Mouse (Mus musculus): ENCODE data around the gene Adgrl3. TPM values are rescaled to one million over a fixed set of nuclear protein-coding genes. Genes with fewer than 3 reads are reported as not detected.

The Adgrl3 gene
- total and polyA plus RNA-seq, 2 experiments from 2014 or later = 1.7 to 7.3 TPM

DNA sequence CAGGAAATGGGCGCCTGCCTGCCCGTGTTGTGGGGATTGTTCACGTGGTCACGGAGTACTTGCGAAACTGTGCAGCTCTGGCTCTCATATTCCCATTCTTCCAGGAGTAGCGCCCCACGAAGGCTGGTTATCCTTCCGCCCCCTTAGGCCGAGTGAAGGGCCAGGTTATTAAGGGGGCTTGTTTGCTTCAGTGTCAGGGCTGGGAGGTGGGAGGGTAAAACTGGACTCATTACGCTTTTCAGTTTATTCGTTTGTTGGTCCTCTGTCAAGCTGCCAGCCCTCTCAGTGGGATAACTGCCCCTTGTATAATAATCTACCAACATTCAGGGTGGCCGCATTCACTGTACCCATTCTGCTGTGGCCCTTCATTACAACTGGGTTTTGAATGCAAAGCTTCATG lies 135.9 kb downstream of the Adgrl3 start:
- Histone ChIP-seq H3K4me3 (ENCODE audit: low read depth, low read length) (no peak overlapping the region), H3K9ac (replicated peaks; ENCODE audit: low read depth, low read length) (no peak overlapping the region), H3K4me1 (ENCODE audit: control insufficient read depth, insufficient read depth) (no peaks in the 10 kb centered on the region), H3K4me2 (ENCODE audit: low read depth, low read length) (no peak overlapping the region), H3K27me3 (ENCODE audit: control insufficient read depth, insufficient read depth, low read length) (no peaks in the 10 kb centered on the region), H3K36me3 (replicated peaks; ENCODE audit: control insufficient read depth, insufficient read depth, low read length) (no peaks in the 10 kb centered on the region), H3K27ac (ENCODE audit: low read depth) (no peak overlapping the region), H3K9me3 (replicated peaks; ENCODE audit: control insufficient read depth, low read length) (no peaks in the 10 kb centered on the region)
- WGBS = 78% methylated on average over 12 of the region's 12 CpGs
- TF ChIP-seq CTCF (IDR thresholded peaks at IDR 0.05; ENCODE audit: low read depth) (no peak), EP300 (IDR thresholded peaks at IDR 0.05; ENCODE audit: low read depth) (no peak)
- no peak for ATAC-seq (ENCODE audit: insufficient read depth, low read depth)
- DNase-seq (ENCODE audit: low spot score) = no peak

GRCm38 (mm10) chr5:81156281-81156680 lies 136.3 kb downstream of the Adgrl3 start:
- no peak overlapping the region for H3K27ac ChIP-seq (ENCODE audit: low read depth)
- TF ChIP-seq CTCF (IDR thresholded peaks at IDR 0.05; ENCODE audit: low read depth) (no peak), EP300 (IDR thresholded peaks at IDR 0.05; ENCODE audit: low read depth) (no peak)
- ATAC-seq (ENCODE audit: insufficient read depth, low read depth) = no peak
- H3K27me3 ChIP-seq (ENCODE audit: control insufficient read depth, insufficient read depth, low read length) = no peaks in the 10 kb centered on the region
- no peaks in the 10 kb centered on the region for H3K36me3 ChIP-seq (replicated peaks; ENCODE audit: control insufficient read depth, insufficient read depth, low read length)
- 41% methylated on average over 2 of the region's 2 CpGs for WGBS
- H3K9ac ChIP-seq (replicated peaks; ENCODE audit: low read depth, low read length) = no peak overlapping the region
- H3K4me3 ChIP-seq (ENCODE audit: low read depth, low read length) = no peak overlapping the region
- DNase-seq (ENCODE audit: low spot score) = no peak
- H3K4me1 ChIP-seq (ENCODE audit: control insufficient read depth, insufficient read depth) = no peaks in the 10 kb centered on the region
- H3K9me3 ChIP-seq (replicated peaks; ENCODE audit: control insufficient read depth, low read length) = no peaks in the 10 kb centered on the region
- H3K4me2 ChIP-seq (ENCODE audit: low read depth, low read length) = no peak overlapping the region

DNA sequence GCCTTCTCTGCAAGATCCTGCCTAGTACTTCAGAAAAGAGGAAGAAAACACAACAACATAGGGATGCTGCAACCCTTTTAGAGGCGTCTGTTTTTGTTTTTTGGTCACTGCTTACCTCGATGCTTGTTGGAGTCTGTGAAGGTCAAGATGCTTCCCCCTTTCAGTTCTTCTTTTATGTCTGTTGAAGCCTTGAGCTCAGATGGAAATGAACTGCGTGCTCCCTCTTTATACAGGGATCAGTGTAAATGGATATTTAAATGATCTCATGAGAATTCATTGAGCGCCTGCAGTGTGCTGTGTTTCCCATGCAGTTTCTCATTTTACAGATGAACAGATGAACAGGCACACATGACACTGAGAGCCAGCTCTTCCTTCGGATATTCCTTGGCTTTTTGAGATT lies 136.9 kb downstream of the Adgrl3 start:
- TF ChIP-seq CTCF (IDR thresholded peaks at IDR 0.05; ENCODE audit: low read depth) (no peak), EP300 (IDR thresholded peaks at IDR 0.05; ENCODE audit: low read depth) (no peak)
- WGBS = 60% methylated on average over 5 of the region's 5 CpGs

GRCm38 (mm10) chr5:81159013-81159412 lies 139.1 kb downstream of the Adgrl3 start:
- no peaks in the 10 kb centered on the region for H3K27me3 ChIP-seq (ENCODE audit: control insufficient read depth, insufficient read depth, low read length)
- WGBS = 85% methylated on average over 12 of the region's 12 CpGs
- H3K36me3 ChIP-seq (replicated peaks; ENCODE audit: control insufficient read depth, insufficient read depth, low read length) = no peaks in the 10 kb centered on the region
- no peak overlapping the region for H3K27ac ChIP-seq (ENCODE audit: low read depth)
- DNase-seq (ENCODE audit: low spot score) (no peak), ATAC-seq (ENCODE audit: insufficient read depth, low read depth) (no peak)
- no peak overlapping the region for H3K4me2 ChIP-seq (ENCODE audit: low read depth, low read length)
- no peak for TF ChIP-seq CTCF (IDR thresholded peaks at IDR 0.05; ENCODE audit: low read depth)
- TF ChIP-seq EP300 (IDR thresholded peaks at IDR 0.05; ENCODE audit: low read depth) = no peak
- H3K9me3 ChIP-seq (replicated peaks; ENCODE audit: control insufficient read depth, low read length) = no peaks in the 10 kb centered on the region
- no peak overlapping the region for H3K4me3 ChIP-seq (ENCODE audit: low read depth, low read length)
- no peaks in the 10 kb centered on the region for H3K4me1 ChIP-seq (ENCODE audit: control insufficient read depth, insufficient read depth)
- no peak overlapping the region for H3K9ac ChIP-seq (replicated peaks; ENCODE audit: low read depth, low read length)

More for the DNA sequence above, 136.9 kb downstream of the Adgrl3 start:
- H3K4me3 ChIP-seq (ENCODE audit: low read depth, low read length) = no peak overlapping the region
- H3K4me2 ChIP-seq (ENCODE audit: low read depth, low read length) = no peak overlapping the region
- no peaks in the 10 kb centered on the region for H3K4me1 ChIP-seq (ENCODE audit: control insufficient read depth, insufficient read depth)
- DNase-seq (ENCODE audit: low spot score) (no peak), ATAC-seq (ENCODE audit: insufficient read depth, low read depth) (no peak)
- no peaks in the 10 kb centered on the region for H3K27me3 ChIP-seq (ENCODE audit: control insufficient read depth, insufficient read depth, low read length)
- H3K36me3 ChIP-seq (replicated peaks; ENCODE audit: control insufficient read depth, insufficient read depth, low read length) = no peaks in the 10 kb centered on the region
- no peak overlapping the region for H3K9ac ChIP-seq (replicated peaks; ENCODE audit: low read depth, low read length)
- no peaks in the 10 kb centered on the region for H3K9me3 ChIP-seq (replicated peaks; ENCODE audit: control insufficient read depth, low read length)
- H3K27ac ChIP-seq (ENCODE audit: low read depth) = no peak overlapping the region

- Histone ChIP-seq H3K27me3 (ENCODE audit: control insufficient read depth, insufficient read depth, low read length) (no peaks in the 10 kb centered on the region), H3K9ac (replicated peaks; ENCODE audit: low read depth, low read length) (no peak overlapping the region), H3K9me3 (replicated peaks; ENCODE audit: control insufficient read depth, low read length) (no peaks in the 10 kb centered on the region), H3K4me2 (ENCODE audit: low read depth, low read length) (no peak overlapping the region), H3K4me3 (ENCODE audit: low read depth, low read length) (no peak overlapping the region), H3K36me3 (replicated peaks; ENCODE audit: control insufficient read depth, insufficient read depth, low read length) (no peaks in the 10 kb centered on the region), H3K4me1 (ENCODE audit: control insufficient read depth, insufficient read depth) (no peaks in the 10 kb centered on the region), H3K27ac (ENCODE audit: low read depth) (no peak overlapping the region)
- no peak for DNase-seq (ENCODE audit: low spot score)
- ATAC-seq (ENCODE audit: insufficient read depth, low read depth) = no peak
- TF ChIP-seq CTCF (IDR thresholded peaks at IDR 0.05; ENCODE audit: low read depth) = no peak
- no peak for TF ChIP-seq EP300 (IDR thresholded peaks at IDR 0.05; ENCODE audit: low read depth)
- WGBS = 78% methylated on average over 6 of the region's 6 CpGs
Measured at GRCm38 (mm10) chr5:81160431-81160830, 140.5 kb downstream of the Adgrl3 start.

GRCm38 (mm10) chr5:81188871-81189485 lies 169.0 kb downstream of the Adgrl3 start:
- WGBS = 51% methylated on average over 4 of the region's 4 CpGs
- no peaks in the 10 kb centered on the region for H3K36me3 ChIP-seq (replicated peaks; ENCODE audit: control insufficient read depth, insufficient read depth, low read length)
- H3K27me3 ChIP-seq (ENCODE audit: control insufficient read depth, insufficient read depth, low read length) = no peaks in the 10 kb centered on the region
- H3K9ac ChIP-seq (replicated peaks; ENCODE audit: low read depth, low read length) = no peak overlapping the region
- H3K9me3 ChIP-seq (replicated peaks; ENCODE audit: control insufficient read depth, low read length) = no peaks in the 10 kb centered on the region
- H3K27ac ChIP-seq (ENCODE audit: low read depth) = no peak overlapping the region
- H3K4me2 ChIP-seq (ENCODE audit: low read depth, low read length) = no peak overlapping the region
- H3K4me1 ChIP-seq (ENCODE audit: control insufficient read depth, insufficient read depth) = no peaks in the 10 kb centered on the region
- no peak for ATAC-seq (ENCODE audit: insufficient read depth, low read depth)
- no peak for DNase-seq (ENCODE audit: low spot score)
- no peak overlapping the region for H3K4me3 ChIP-seq (ENCODE audit: low read depth, low read length)
- TF ChIP-seq EP300 (IDR thresholded peaks at IDR 0.05; ENCODE audit: low read depth) = no peak
- no peak for TF ChIP-seq CTCF (IDR thresholded peaks at IDR 0.05; ENCODE audit: low read depth)

Data from heart, postnatal 0 days (tissue).